Mouse (Mus musculus) T-helper 2 cell (primary cell): ENCODE measurements at regions not wholly inside any gene's neighbourhood (a gene's known extent, or its start where the extent isn't known, plus 50 kb on each side); places are given as distances from the start of the nearest gene placed in this dataset.

Experiments
- in situ Hi-C: fragments of 300-600 bp; cut with MboI, MseI; formaldehyde crosslinking; loops from one replicate; pipeline ENCODE4 v1.15.1; 2025; ENCODE audit warnings: high pct_unique_total_duplicates

GRCm38 (mm10) chr6:147954967-147955830 lies 91.9 kb upstream of the Far2 start:
- in situ Hi-C loops, result no loop called here

GRCm38 (mm10) chr6:147964739-147965138 lies 82.3 kb upstream of the Far2 start:
- in situ Hi-C loops, result no loop called here

GRCm38 (mm10) chr6:147970162-147970608 lies 76.9 kb upstream of the Far2 start:
- in situ Hi-C loops, result no loop called here

- in situ Hi-C loops, result no loop called here
These were observed 74.5 kb upstream of the Far2 start for GRCm38 (mm10) chr6:147972552-147972951.

GRCm38 (mm10) chr6:147973059-147973458 lies 74.0 kb upstream of the Far2 start:
- in situ Hi-C loops, result no loop called here

GRCm38 (mm10) chr6:147975917-147976316 lies 71.1 kb upstream of the Far2 start:
- in situ Hi-C loops, result no loop called here

- in situ Hi-C loops, result no loop called here
These were observed 57.7 kb upstream of the Far2 start for GRCm38 (mm10) chr6:147989381-147989780.
